Mouse (Mus musculus) midbrain, embryonic 12.5 days (tissue): Measurements from ENCODE around the gene Itih3. TPM values are rescaled to one million over a fixed set of nuclear protein-coding genes. Genes with fewer than 3 reads are reported as not detected.

Experiments
- ATAC-seq: fragments of 200-750 bp; cut with Nextera tagmentation; 2 replicates; pipeline ENCODE4 v1.8.0; 2017; ENCODE audit warnings: low read depth, moderate TSS enrichment, moderate library complexity; ENCODE audit not compliant: low FRiP score
- H3K27ac ChIP-seq: fragments of 300-500 bp; sonication (generic); replicated peaks from 2 replicates; pipeline ENCODE4 v1.5.1; 2016; ENCODE audit warnings: mild to moderate bottlenecking
- H3K27me3 ChIP-seq: fragments of 300-500 bp; sonication (generic); 2 replicates; pipeline ENCODE4 v1.6.1; 2016; ENCODE audit warnings: mild to moderate bottlenecking
- H3K36me3 ChIP-seq: fragments of 300-500 bp; sonication (generic); 2 replicates; pipeline ENCODE4 v1.6.1; 2016
- H3K4me1 ChIP-seq: fragments of 300-500 bp; sonication (generic); 2 replicates; pipeline ENCODE4 v1.6.1; 2016
- H3K4me2 ChIP-seq: fragments of 300-500 bp; sonication (generic); replicated peaks from 2 replicates; pipeline ENCODE4 v1.6.1; 2016; ENCODE audit warnings: mild to moderate bottlenecking, moderate library complexity
- H3K4me3 ChIP-seq: fragments of 300-500 bp; sonication (generic); 2 replicates; pipeline ENCODE4 v1.5.1; 2016; ENCODE audit warnings: mild to moderate bottlenecking
- H3K9ac ChIP-seq: fragments of 300-500 bp; sonication (generic); replicated peaks from 2 replicates; pipeline ENCODE4 v1.6.1; 2016; ENCODE audit warnings: mild to moderate bottlenecking, moderate library complexity
- H3K9me3 ChIP-seq: fragments of 300-500 bp; sonication (generic); 2 replicates; pipeline ENCODE4 v1.6.1; 2016; ENCODE audit warnings: mild to moderate bottlenecking
- WGBS: fragments of 180-500 bp; shearing (Covaris S2); methylation state at CpG from one replicate; pipeline ENCODE4 v1.1.7; 2016; 5-methylcytosine and 5-hydroxymethylcytosine counted together
- polyA plus RNA-seq: library from polyadenylated mRNA; unstranded; fragments of >200 nt; fragmentation: Nextera tagmentation; extraction: Ambion mirVana; gene quantifications from 2 replicates; pipeline ENCODE4 v1.2.1, GENCODE M21; 2016

The Itih3 gene
- polyA plus RNA-seq, 1 experiment from 2014 or later = 0.55 TPM

GRCm38 (mm10) chr14:30875130-30875865 lies 48.3 kb downstream of the Itih3 start:
- Histone ChIP-seq H3K27ac (no peak overlapping the region), H3K4me2 (no peak overlapping the region), H3K9me3 (no peaks in the 10 kb centered on the region), H3K9ac (no peak overlapping the region), H3K36me3 (peaks cover 34% of the 10 kb centered on the region), H3K27me3 (no peaks in the 10 kb centered on the region), H3K4me1 (0 out of 2 replicates have a peak, but pooled peaks cover 3% of the 10 kb centered on the region), H3K4me3 (no peak overlapping the region)
- WGBS = 91% methylated on average over 12 of the region's 12 CpGs
- ATAC-seq = no peak

GRCm38 (mm10) chr14:30874095-30874700 lies 49.4 kb downstream of the Itih3 start:
- Histone ChIP-seq H3K4me3 (no peak overlapping the region), H3K27ac (no peak overlapping the region), H3K9me3 (no peaks in the 10 kb centered on the region), H3K9ac (no peak overlapping the region), H3K36me3 (peaks cover 36% of the 10 kb centered on the region), H3K27me3 (no peaks in the 10 kb centered on the region), H3K4me2 (no peak overlapping the region), H3K4me1 (0 out of 2 replicates have a peak, but pooled peaks cover 3% of the 10 kb centered on the region)
- 84% methylated on average over 18 of the region's 18 CpGs for WGBS
- no peak for ATAC-seq

GRCm38 (mm10) chr14:30870206-30871147 lies 53.1 kb downstream of the Itih3 start:
- H3K27me3 ChIP-seq = no peaks in the 10 kb centered on the region
- 0 out of 2 replicates have a peak, but pooled peaks cover 3% of the 10 kb centered on the region for H3K4me1 ChIP-seq
- no peak overlapping the region for H3K4me2 ChIP-seq
- no peaks in the 10 kb centered on the region for H3K9me3 ChIP-seq
- 87% methylated on average over 25 of the region's 25 CpGs for WGBS
- H3K4me3 ChIP-seq = no peak overlapping the region
- no peak overlapping the region for H3K27ac ChIP-seq
- H3K9ac ChIP-seq = no peak overlapping the region
- ATAC-seq = no peak
- H3K36me3 ChIP-seq = peaks cover 37% of the 10 kb centered on the region

- no peaks in the 10 kb centered on the region for H3K9me3 ChIP-seq
- H3K4me2 ChIP-seq = no peak overlapping the region
- H3K27ac ChIP-seq = no peak overlapping the region
- H3K4me1 ChIP-seq = 0 out of 2 replicates have a peak, but pooled peaks cover 3% of the 10 kb centered on the region
- no peak for ATAC-seq
- WGBS = 88% methylated on average over 8 of the region's 8 CpGs
- no peak overlapping the region for H3K9ac ChIP-seq
- H3K4me3 ChIP-seq = no peak overlapping the region
- H3K36me3 ChIP-seq = peaks cover 31% of the 10 kb centered on the region
- no peaks in the 10 kb centered on the region for H3K27me3 ChIP-seq
These were observed 54.2 kb downstream of the Itih3 start for GRCm38 (mm10) chr14:30869391-30869801.

GRCm38 (mm10) chr14:30868826-30869225 lies 54.7 kb downstream of the Itih3 start:
- 0 out of 2 replicates have a peak, but pooled peaks cover 1% of the 10 kb centered on the region for H3K4me1 ChIP-seq
- H3K9ac ChIP-seq = no peak overlapping the region
- no peak overlapping the region for H3K4me3 ChIP-seq
- no peak for ATAC-seq
- H3K27me3 ChIP-seq = no peaks in the 10 kb centered on the region
- H3K36me3 ChIP-seq = peaks cover 25% of the 10 kb centered on the region
- WGBS = 93% methylated on average over 10 of the region's 10 CpGs
- H3K4me2 ChIP-seq = no peak overlapping the region
- H3K9me3 ChIP-seq = no peaks in the 10 kb centered on the region
- no peak overlapping the region for H3K27ac ChIP-seq

- no peaks in the 10 kb centered on the region for H3K9me3 ChIP-seq
- H3K4me2 ChIP-seq = no peak overlapping the region
- no peak overlapping the region for H3K27ac ChIP-seq
- H3K4me1 ChIP-seq = no peaks in the 10 kb centered on the region
- no peak for ATAC-seq
- no peak overlapping the region for H3K9ac ChIP-seq
- peaks cover 11% of the 10 kb centered on the region; the same call in 1 of the 2 replicates for H3K36me3 ChIP-seq
- no peak overlapping the region for H3K4me3 ChIP-seq
- WGBS = 31% methylated on average over 5 of the region's 5 CpGs
- no peaks in the 10 kb centered on the region for H3K27me3 ChIP-seq
These were observed 56.5 kb downstream of the Itih3 start for GRCm38 (mm10) chr14:30867042-30867441.

- Histone ChIP-seq H3K36me3 (0 out of 2 replicates have a peak, but pooled peaks cover 7% of the 10 kb centered on the region), H3K4me3 (no peak overlapping the region), H3K27ac (no peak overlapping the region), H3K27me3 (no peaks in the 10 kb centered on the region), H3K9ac (no peak overlapping the region), H3K4me1 (no peaks in the 10 kb centered on the region), H3K9me3 (no peaks in the 10 kb centered on the region), H3K4me2 (no peak overlapping the region)
- no peak for ATAC-seq
- WGBS = 60% methylated on average over 3 of the region's 3 CpGs
These were observed 58.2 kb downstream of the Itih3 start for GRCm38 (mm10) chr14:30865311-30865710.

GRCm38 (mm10) chr14:30862368-30862767 lies 61.2 kb downstream of the Itih3 start:
- 93% methylated on average over 9 of the region's 9 CpGs for WGBS
- H3K4me3 ChIP-seq = no peak overlapping the region
- ATAC-seq = no peak

GRCm38 (mm10) chr14:30861421-30862125 lies 62.0 kb downstream of the Itih3 start:
- H3K9me3 ChIP-seq = no peaks in the 10 kb centered on the region
- H3K4me1 ChIP-seq = no peaks in the 10 kb centered on the region
- H3K36me3 ChIP-seq = no peaks in the 10 kb centered on the region
- no peak for ATAC-seq
- no peak overlapping the region for H3K9ac ChIP-seq
- H3K4me3 ChIP-seq = no peak overlapping the region
- H3K27ac ChIP-seq = no peak overlapping the region
- no peak overlapping the region for H3K4me2 ChIP-seq
- H3K27me3 ChIP-seq = no peaks in the 10 kb centered on the region
- WGBS = 83% methylated on average over 16 of the region's 16 CpGs

More at GRCm38 (mm10) chr14:30862368-30862767, 61.2 kb downstream of the Itih3 start:
- no peak overlapping the region for H3K27ac ChIP-seq
- no peak overlapping the region for H3K9ac ChIP-seq
- no peaks in the 10 kb centered on the region for H3K36me3 ChIP-seq
- H3K4me2 ChIP-seq = no peak overlapping the region
- H3K9me3 ChIP-seq = no peaks in the 10 kb centered on the region
- no peaks in the 10 kb centered on the region for H3K27me3 ChIP-seq
- H3K4me1 ChIP-seq = no peaks in the 10 kb centered on the region
